Mouse (Mus musculus): ENCODE results near the gene Fus.
A peak's percentile ranks its signal among the peaks of the same experiment; 100 is the strongest.
"Not testable (repeated sequence)": the region's sequence is repeated elsewhere in the genome, so short reads cannot be mapped to it uniquely, and the experiment has no call there.

Fus gene

DNA sequence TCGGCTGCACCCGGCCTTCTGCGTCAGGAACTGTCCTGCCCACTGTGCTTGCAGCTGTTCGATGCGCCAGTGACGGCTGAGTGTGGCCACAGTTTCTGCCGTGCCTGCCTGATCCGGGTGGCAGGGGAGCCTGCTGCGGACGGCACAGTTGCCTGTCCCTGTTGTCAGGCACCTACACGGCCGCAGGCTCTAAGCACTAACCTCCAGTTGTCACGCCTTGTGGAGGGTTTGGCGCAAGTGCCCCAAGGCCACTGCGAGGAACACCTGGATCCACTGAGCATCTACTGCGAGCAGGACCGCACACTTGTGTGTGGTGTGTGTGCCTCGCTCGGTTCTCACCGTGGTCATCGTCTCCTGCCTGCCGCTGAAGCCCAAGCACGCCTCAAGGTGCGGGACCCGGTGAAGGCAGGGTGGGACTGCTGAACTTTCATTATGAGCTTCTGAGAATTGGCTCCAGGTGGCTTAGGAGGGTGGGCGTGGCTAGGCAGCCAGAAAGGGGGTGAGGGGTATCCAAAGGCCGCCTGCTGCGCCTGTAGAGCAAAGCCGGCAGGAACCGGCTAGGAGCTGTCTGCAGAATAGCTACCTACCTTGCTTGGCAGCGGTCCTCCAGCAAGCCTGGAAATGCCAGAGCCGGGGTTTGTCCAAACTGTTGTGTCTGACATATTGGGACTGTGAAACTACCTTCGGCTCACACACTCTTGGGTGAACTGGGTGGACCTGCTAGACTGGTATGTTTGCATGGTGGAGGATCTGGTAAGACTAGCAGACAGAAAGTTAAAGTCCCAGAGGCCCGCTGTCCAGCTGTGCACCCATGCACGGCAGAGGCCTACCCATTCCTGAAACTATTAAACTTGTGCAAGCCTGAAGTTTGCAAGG, 37.5 kb downstream of the Fus start:
- no peak for DNase-seq (ENCODE audit: low read depth, low spot score)

DNA sequence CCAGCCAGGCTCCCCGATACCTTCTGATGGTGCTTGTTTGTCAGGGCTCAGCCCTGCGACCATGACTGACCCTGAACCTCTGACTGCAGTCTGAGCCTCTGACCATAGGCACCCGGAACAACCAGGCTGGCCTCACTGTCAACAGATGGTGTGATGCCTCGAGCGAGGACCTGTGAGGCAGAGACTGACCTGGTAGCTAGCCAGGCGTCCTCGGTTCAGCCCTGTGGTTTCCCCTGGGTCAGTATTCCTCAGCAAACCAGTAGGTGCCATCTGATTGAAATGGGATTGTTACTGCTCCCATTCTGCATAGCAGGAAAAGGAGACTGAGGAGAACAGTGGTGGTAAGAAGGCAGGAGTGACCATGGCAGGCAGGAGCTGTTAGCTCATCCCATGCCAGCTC, 38.9 kb downstream of the Fus start:
- no peak for DNase-seq (ENCODE audit: low read depth, low spot score)

DNA sequence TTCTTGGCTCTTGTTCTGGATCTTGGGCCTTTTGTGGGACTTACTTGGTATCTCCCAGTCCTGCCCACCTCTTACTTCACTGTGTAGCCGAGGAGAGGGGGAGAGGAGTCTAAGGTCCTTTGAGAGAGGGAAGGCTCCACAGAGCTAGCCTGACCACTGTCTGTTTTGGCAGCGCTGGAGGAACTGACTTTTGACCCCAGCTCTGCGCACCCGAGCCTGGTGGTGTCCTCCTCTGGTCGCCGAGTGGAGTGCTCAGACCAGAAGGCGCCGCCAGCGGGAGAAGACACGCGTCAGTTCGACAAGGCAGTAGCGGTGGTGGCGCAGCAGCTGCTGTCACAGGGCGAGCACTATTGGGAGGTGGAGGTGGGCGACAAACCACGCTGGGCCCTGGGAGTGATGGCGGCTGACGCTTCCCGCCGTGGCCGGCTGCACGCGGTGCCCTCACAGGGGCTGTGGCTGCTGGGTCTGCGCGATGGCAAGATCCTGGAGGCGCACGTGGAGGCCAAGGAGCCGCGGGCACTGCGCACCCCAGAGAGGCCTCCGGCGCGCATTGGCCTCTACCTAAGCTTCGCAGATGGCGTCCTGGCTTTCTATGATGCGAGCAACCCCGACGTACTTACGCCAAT, 42.6 kb downstream of the Fus start:
- no peak for DNase-seq (ENCODE audit: low read depth, low spot score)

DNA sequence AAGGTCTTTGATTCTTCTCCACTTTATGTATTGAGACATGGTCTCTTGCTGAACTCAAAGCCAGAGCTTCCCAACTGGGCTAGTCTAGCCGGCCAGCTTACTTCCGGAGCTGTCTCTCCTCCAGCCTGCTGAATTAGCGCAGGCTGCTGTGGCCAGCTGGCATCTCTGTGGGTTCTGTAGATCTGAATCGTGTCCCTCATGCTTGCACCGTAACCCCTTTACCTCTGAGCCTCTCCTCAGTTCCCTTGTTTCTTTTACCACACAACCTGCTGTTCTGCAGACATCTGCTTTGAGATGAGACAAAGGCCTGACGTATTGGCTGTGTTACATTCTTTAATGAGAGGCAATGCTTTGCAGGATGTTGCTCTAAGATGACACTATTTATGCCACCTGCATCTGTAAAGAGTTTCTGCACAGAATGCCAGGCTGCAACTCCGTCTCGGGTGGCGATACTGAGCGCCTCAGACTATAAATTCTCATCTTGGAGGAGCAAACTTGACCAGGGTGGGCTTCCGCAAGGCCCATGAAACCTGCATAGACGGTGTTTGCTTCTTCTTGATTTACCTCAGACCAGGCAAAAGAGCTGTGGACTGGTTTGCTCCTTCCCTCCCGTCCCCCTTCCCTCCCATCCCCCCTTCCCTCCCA, 45.0 kb downstream of the Fus start:
- DNase-seq (ENCODE audit: low read depth, low spot score): no peak

DNA sequence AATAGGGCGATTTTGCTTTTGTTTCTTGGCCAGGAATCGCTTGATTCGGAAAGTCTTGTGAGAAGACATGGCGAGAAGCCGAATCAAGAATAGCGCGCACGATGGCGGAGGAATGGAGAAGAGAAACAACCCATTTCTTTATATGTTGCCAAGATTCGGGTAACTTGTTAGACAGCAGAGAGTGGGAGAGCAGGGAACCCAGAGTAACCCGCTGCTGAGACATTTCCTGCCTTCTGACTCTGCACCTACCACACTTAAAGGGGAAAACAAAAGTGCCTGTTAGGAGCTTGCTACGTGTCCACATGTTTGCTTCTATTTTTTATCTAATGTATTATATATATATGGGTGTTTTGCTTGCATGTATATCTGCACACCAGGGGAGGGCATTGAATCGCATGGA, 45.9 kb downstream of the Fus start:
- DNase-seq (ENCODE audit: low read depth, low spot score): no peak

DNA sequence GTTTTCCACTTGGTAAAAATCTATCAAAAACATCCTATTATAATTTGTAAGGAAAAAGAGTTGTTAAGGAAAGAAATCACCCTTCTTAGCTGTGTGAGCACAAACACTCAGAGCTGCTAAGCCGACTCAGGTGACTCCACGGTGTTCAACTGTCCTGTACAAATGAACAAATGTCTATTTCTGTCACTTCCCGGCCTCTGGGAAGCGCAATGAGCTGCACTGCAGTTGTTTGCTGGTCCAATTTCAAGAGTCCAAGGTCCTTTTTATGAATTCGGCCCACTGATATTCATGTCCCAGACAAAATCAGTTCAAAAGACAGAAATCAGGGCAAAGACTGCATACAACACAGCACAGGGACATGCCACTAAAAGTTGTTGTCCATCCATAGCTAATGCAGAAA, 48.9 kb downstream of the Fus start:
- not testable (repeated sequence) for DNase-seq (ENCODE audit: low read depth, low spot score)

DNA sequence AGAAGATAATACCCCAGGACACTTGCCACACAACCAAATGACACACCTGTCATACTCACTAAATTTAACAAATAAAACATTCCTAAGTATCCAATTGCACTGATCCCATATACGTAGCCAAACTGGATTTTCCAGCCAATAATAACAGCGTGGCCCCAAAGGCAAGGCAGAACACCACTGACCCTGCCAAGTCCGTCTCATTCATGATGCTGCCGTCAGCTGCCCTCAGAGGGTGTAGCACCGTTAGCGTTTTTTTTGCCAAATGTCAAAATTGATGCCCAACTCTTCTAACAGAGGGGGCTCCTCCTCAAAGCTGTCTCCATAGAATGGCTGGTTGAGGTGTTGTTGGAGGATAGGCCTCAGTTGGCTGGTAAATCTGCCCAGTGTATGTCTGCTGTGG, 49.4 kb downstream of the Fus start:
- DNase-seq (ENCODE audit: low read depth, low spot score): no peak

DNA sequence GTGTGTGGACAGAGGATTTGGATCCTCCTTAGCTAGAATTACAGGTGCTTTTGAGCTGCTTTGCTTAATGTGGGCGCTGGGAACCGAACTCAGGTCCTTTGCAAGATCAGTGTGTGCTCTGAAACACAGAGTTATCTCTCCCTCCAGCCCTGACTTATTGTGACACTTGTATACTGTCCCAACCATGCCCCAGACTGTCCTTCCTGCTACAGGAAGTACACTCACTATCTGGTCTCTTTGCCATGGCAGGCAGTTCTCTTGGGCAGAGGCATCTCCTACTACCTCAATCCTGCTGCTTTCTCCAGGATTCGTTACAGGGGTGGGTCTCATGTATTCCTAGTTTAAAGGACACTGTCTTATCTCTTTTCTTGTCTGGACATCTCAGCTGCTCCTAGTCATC, 51.0 kb downstream of the Fus start:
- DNase-seq (ENCODE audit: low read depth, low spot score): no peak

DNA sequence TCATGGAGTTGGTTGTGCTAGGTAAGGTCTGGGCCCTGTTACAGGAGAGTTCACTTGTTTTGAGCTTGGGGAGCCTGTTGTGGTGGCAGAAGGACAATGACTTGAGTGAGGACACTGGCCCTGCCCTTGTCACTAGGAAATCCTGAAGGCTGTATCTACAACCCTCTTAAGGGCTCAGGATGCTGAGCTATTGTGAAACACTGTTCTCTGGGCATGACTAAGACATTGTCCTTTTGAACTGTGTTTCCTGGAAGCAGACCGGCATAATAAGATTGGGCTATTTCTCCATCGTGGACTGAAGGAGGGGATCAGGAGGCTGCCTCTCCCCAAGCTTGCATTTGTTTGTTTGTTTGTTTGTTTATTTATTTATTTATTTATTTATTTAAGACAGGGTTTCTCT, 51.9 kb downstream of the Fus start:
- DNase-seq (ENCODE audit: low read depth, low spot score): no peak

DNA sequence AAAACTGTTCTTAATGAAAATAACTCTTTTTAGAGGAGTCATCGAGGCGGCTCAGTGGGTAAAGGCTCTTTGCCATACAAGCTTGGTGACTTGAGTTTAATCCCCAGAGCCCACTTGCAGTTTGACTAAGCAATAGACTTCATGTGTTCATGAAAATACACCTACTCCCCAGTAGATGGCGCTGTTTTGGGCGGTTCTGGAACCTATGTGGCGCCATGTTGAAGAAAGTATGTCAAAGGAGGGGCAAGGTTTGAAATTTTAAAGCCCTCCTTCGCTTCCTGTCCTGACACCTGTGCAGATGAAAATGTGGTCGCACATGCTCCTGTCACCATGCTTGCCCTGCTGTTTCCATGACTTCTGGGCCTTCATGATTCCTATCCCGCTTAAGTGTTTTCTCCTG, 55.7 kb downstream of the Fus start:
- no peak for DNase-seq (ENCODE audit: low read depth, low spot score)

DNA sequence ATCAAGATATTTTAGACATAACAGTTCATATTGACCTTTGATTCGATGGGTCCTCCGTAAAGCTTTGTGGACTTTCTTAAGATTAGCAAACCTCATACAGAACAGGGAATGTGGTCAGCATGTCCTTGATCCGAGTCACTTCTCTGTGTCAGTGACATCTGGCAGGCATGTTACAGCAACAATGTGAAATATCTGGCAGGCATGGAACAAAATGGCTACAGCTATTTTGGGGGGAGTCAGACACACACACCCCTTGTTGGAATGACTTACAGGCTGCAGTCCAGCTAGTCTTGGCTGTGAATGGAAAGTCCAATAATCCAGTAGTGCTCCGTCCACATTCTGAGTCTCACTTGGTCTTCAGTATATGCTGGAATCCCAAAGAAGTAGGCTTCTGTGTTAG, 56.3 kb downstream of the Fus start:
- DNase-seq (ENCODE audit: low read depth, low spot score): no peak

DNA sequence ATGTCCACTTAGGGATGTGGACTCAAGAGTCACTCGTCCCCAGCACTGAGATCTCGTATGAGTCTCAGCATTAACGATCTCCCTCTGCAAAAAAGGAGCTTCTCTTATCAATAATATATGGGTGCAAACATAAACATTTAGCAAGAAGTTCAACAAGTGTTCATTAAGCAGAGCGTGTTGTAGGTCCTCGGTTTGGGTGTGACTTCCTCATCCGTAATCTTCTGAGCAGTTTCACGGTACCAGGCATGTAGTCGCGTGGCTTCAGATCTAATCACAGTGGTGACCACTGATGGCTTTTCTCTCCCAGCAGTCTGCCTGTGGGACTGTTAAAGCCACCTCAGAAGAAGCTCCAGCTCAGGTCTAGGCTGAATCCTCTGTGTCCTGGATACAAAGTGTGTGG, 57.1 kb downstream of the Fus start:
- DNase-seq (ENCODE audit: low read depth, low spot score): no peak

DNA sequence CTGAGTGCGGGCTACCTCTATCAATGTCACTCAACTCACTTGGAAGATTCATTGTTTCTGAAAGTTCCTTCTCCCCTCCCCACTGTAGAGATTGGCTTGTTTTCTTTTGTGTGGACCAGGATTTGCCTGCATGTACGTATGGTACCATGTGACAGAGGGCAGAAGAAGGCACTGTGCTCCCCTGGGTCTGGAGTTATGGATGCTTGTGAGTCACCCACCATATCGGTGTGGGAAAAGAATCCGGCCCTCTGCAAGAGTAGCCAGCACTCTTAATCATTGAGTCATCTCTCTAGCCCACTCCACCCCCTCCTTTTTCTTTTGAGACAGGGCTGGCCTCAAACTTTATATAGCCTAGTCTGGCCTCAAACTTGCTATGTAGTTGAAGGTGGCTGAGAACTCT, 57.7 kb downstream of the Fus start:
- no peak for DNase-seq (ENCODE audit: low read depth, low spot score)

DNA sequence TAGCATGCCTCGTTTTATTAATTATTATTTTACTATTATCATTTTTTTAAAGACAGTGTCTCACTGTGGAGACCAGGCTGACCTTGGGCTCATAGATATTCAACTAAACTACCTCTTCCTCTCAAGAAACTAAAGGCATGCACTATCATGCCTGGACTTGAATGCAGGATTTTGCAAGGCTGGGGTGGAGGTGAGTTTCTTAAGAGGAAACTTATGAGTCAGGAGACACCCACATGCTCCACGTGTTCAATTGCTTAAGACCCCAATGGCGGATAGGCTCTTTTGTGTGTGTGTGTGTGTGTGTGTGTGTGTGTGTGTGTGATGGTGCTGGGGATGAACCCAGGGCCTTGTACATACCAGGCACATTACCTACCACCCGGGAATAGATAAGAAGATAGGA, 58.1 kb downstream of the Fus start:
- no peak for DNase-seq (ENCODE audit: low read depth, low spot score)

DNA sequence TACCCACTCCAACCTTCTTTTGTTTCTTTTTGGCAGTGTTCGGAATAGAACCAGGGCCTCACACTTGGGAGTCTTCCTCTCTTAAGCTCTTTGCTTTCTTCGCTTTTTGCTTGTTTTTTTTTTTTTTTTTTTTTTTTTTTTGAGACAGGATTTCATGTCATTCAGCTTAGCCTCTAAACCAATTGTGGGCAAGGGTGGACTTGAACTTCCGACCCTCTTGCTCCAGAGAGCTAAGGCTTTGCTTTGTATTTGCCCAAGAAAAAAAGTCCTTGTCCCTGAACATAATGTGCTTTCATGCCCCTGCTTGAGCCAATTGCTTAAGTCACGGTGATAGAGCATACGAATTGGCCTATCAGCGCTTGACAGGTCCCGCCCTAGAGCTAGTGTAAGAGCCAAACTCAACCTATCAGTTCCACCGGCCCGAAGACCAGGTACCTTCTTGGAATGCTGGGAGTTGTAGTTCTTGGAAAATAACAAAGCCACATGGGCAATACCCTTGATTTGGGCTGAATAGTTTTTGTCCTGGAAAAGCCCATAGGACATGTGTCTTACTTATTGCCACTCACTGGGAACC, 64.2 kb downstream of the Fus start:
- peak; percentile 18 for DNase-seq (ENCODE audit: low read depth, low spot score)

DNA sequence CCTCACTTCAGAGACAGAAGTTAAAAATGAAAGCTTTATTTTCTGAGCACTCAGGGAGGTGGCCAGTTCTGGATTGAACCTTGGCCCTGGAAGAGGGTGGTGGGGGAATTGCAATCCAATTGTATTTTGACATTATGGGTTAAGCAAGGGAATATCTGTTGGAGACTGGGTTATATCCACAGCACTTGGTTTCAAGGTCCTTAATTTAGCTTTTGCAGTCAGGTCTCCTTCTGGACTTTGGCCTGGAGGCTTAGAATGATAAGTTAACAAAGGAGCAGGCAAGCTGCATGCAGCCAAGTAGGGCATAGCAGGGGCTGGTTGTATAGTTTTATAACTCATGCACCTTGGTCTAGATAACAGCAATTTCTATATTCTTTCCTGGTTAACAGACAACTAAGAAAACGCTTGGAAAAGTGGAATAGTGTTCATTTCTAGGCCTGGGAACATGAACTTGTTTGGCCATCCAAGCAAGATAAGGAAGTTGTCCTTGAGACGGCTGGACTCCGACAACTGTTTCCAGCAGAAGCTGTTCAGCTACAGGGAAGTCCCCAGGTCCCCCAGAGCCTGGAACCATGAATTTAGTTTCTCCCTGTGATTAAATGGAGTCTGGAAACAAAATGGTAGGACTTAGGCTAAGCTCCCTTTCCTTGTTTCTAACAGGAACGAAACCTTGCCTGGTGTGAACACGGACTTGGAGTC, 65.2 kb downstream of the Fus start:
- DNase-seq (ENCODE audit: low read depth, low spot score): no peak

DNA sequence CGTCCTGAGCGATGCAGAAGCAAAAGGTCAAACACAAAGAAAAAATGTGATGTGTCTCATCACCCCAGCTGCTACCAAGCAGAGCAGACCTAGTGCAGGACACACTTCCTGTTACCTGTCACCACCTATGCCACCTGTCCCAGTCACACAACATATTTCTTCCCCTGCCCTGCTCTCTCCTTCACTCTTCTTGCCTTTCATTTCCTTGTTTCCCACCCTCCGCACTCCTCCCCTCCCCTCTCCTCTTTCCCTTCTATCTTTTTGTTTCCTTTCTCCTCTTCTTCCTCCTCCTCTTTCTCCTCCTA, 65.7 kb downstream of the Fus start:
- no peak for DNase-seq (ENCODE audit: low read depth, low spot score)

DNA sequence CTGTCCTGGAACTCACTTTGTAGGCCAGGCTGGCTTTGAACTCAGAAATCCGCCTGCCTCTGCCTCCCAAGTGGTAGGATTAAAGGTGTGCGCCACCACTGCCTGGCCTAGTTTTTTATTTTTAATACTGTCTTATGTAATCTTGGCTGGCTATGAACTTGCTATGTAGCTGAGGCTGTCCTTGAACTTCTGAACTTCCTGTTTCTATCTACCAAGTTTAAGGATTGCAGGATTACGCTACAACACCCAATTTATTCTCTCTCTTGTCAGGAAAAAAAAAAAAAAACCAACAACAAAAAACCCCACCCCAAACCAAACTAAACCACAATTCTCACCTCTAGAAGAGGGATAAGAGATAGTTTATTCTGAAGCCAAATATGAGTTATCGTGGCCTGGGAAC, 66.4 kb downstream of the Fus start:
- DNase-seq (ENCODE audit: low read depth, low spot score): no peak
